Mouse (Mus musculus): ENCODE results near the gene Tsfm. TPM values are rescaled to one million over a fixed set of nuclear protein-coding genes. Genes with fewer than 3 reads are reported as not detected.

Tsfm gene
- 84.6 and 85.0 TPM in 2 replicates for polyA plus RNA-seq (2014; fragmentation: Nextera tagmentation; extraction: Ambion mirVana)

GRCm38 (mm10) chr10:127030336-127031296 is at the start of gene Tsfm:
Gene Tsfm, minus strand, starts transcription at chr10:127030840.
- Histone ChIP-seq H3K4me1 (ENCODE audit: control insufficient read depth in 2 of 2, insufficient read depth in 2 of 2, low read length in 2 of 2) (peaks cover 0 to 6% of the 10 kb centered on the region in 2 experiments; a peak in 2 of 4 replicates), H3K36me3 (ENCODE audit: control insufficient read depth, insufficient read depth, low read length) (peaks cover 39% of the 10 kb centered on the region), H3K4me3 (ENCODE audit: control insufficient read depth in 1 of 2, insufficient read depth in 1 of 2, low read depth in 1 of 2, low read length in 2 of 2) (peak within 1 kb of the TSS; percentile 68 to 84), H3K9me3 (ENCODE audit: control insufficient read depth, low read length) (no peaks in the 10 kb centered on the region), H3K27me3 (ENCODE audit: control insufficient read depth, insufficient read depth, low read length) (no peaks in the 10 kb centered on the region), H3K27ac (replicated peaks in 1 of 2; ENCODE audit: control insufficient read depth in 1 of 2, insufficient read depth in 1 of 2, low read depth in 2 of 2, low read length in 2 of 2) (peak within 1 kb of the TSS; percentile 17 to 66), H3K4me2 (ENCODE audit: low read length) (peak within 1 kb of the TSS; percentile 81), H3K9ac (ENCODE audit: low read length) (peak within 1 kb of the TSS; percentile 89)
- ATAC-seq (ENCODE audit: insufficient number of reproducible peaks, insufficient read depth, low FRiP score, low read depth) = peak; percentile 81
- WGBS = 6% methylated on average over 54 of the region's 56 CpGs

- Histone ChIP-seq H3K4me2 (ENCODE audit: low read length) (peak overlapping the region; percentile 70), H3K9ac (ENCODE audit: low read length) (peak overlapping the region; percentile 46; the same call in 1 of the 2 replicates), H3K4me3 (ENCODE audit: control insufficient read depth in 1 of 2, insufficient read depth in 1 of 2, low read depth in 1 of 2, low read length in 2 of 2) (peak overlapping the region; percentile 24 to 44; a peak in 3 of 4 replicates), H3K9me3 (ENCODE audit: control insufficient read depth, low read length) (no peaks in the 10 kb centered on the region), H3K27ac (replicated peaks in 1 of 2; ENCODE audit: control insufficient read depth in 1 of 2, insufficient read depth in 1 of 2, low read depth in 2 of 2, low read length in 2 of 2) (no peak overlapping the region), H3K27me3 (ENCODE audit: control insufficient read depth, insufficient read depth, low read length) (peaks cover 94% of the 10 kb centered on the region), H3K4me1 (ENCODE audit: control insufficient read depth in 2 of 2, insufficient read depth in 2 of 2, low read length in 2 of 2) (peaks cover 6 to 26% of the 10 kb centered on the region in 2 experiments; a peak in 3 of 4 replicates), H3K36me3 (ENCODE audit: control insufficient read depth, insufficient read depth, low read length) (no peaks in the 10 kb centered on the region)
- ATAC-seq (ENCODE audit: insufficient number of reproducible peaks, insufficient read depth, low FRiP score, low read depth) = no peak
- 4% methylated on average over 69 of the region's 70 CpGs for WGBS
Observed at GRCm38 (mm10) chr10:127079665-127080391, 49.2 kb upstream of the Tsfm start.

GRCm38 (mm10) chr10:127078677-127079575 is 48.3 kb upstream of the Tsfm start:
- peak overlapping the region; percentile 70 for H3K4me2 ChIP-seq (ENCODE audit: low read length)
- peaks cover 87% of the 10 kb centered on the region for H3K27me3 ChIP-seq (ENCODE audit: control insufficient read depth, insufficient read depth, low read length)
- no peaks in the 10 kb centered on the region for H3K36me3 ChIP-seq (ENCODE audit: control insufficient read depth, insufficient read depth, low read length)
- 2% methylated on average over 35 of the region's 49 CpGs for WGBS
- H3K9me3 ChIP-seq (ENCODE audit: control insufficient read depth, low read length) = no peaks in the 10 kb centered on the region
- H3K4me3 ChIP-seq (ENCODE audit: control insufficient read depth in 1 of 2, insufficient read depth in 1 of 2, low read depth in 1 of 2, low read length in 2 of 2) = peak overlapping the region; percentile 28 to 44; a peak in 3 of 4 replicates
- no peak overlapping the region for H3K27ac ChIP-seq (replicated peaks in 1 of 2; ENCODE audit: control insufficient read depth in 1 of 2, insufficient read depth in 1 of 2, low read depth in 2 of 2, low read length in 2 of 2)
- peak overlapping the region; percentile 46; the same call in 1 of the 2 replicates for H3K9ac ChIP-seq (ENCODE audit: low read length)
- ATAC-seq (ENCODE audit: insufficient number of reproducible peaks, insufficient read depth, low FRiP score, low read depth) = no peak
- peaks cover 6 to 26% of the 10 kb centered on the region in 2 experiments; a peak in 3 of 4 replicates for H3K4me1 ChIP-seq (ENCODE audit: control insufficient read depth in 2 of 2, insufficient read depth in 2 of 2, low read length in 2 of 2)

- Histone ChIP-seq H3K36me3 (ENCODE audit: control insufficient read depth, insufficient read depth, low read length) (no peaks in the 10 kb centered on the region), H3K4me1 (ENCODE audit: control insufficient read depth in 2 of 2, insufficient read depth in 2 of 2, low read length in 2 of 2) (peaks cover 6 to 26% of the 10 kb centered on the region in 2 experiments; a peak in 3 of 4 replicates), H3K4me2 (ENCODE audit: low read length) (peak overlapping the region; percentile 70; the same call in 1 of the 2 replicates), H3K27ac (replicated peaks in 1 of 2; ENCODE audit: control insufficient read depth in 1 of 2, insufficient read depth in 1 of 2, low read depth in 2 of 2, low read length in 2 of 2) (no peak overlapping the region), H3K27me3 (ENCODE audit: control insufficient read depth, insufficient read depth, low read length) (peaks cover 81% of the 10 kb centered on the region), H3K4me3 (ENCODE audit: control insufficient read depth in 1 of 2, insufficient read depth in 1 of 2, low read depth in 1 of 2, low read length in 2 of 2) (peak overlapping the region in 1 of 2 experiments; percentile 44; a peak in 1 of 4 replicates), H3K9me3 (ENCODE audit: control insufficient read depth, low read length) (no peaks in the 10 kb centered on the region), H3K9ac (ENCODE audit: low read length) (no peak overlapping the region)
- ATAC-seq (ENCODE audit: insufficient number of reproducible peaks, insufficient read depth, low FRiP score, low read depth) = no peak
- 7% methylated on average over 12 of the region's 12 CpGs for WGBS
Observed at GRCm38 (mm10) chr10:127078001-127078676, 47.5 kb upstream of the Tsfm start.

- 4% methylated on average over 10 of the region's 10 CpGs for WGBS
- Histone ChIP-seq H3K27ac (replicated peaks in 1 of 2; ENCODE audit: control insufficient read depth in 1 of 2, insufficient read depth in 1 of 2, low read depth in 2 of 2, low read length in 2 of 2) (no peak overlapping the region), H3K4me3 (ENCODE audit: control insufficient read depth in 1 of 2, insufficient read depth in 1 of 2, low read depth in 1 of 2, low read length in 2 of 2) (no peak overlapping the region), H3K4me1 (ENCODE audit: control insufficient read depth in 2 of 2, insufficient read depth in 2 of 2, low read length in 2 of 2) (peaks cover 6 to 26% of the 10 kb centered on the region in 2 experiments; a peak in 3 of 4 replicates), H3K4me2 (ENCODE audit: low read length) (no peak overlapping the region), H3K27me3 (ENCODE audit: control insufficient read depth, insufficient read depth, low read length) (peaks cover 74% of the 10 kb centered on the region), H3K9ac (ENCODE audit: low read length) (no peak overlapping the region), H3K9me3 (ENCODE audit: control insufficient read depth, low read length) (no peaks in the 10 kb centered on the region), H3K36me3 (ENCODE audit: control insufficient read depth, insufficient read depth, low read length) (no peaks in the 10 kb centered on the region)
- ATAC-seq (ENCODE audit: insufficient number of reproducible peaks, insufficient read depth, low FRiP score, low read depth) = no peak
Observed at GRCm38 (mm10) chr10:127077515-127077914, 46.9 kb upstream of the Tsfm start.

GRCm38 (mm10) chr10:127076082-127076481 is 45.4 kb upstream of the Tsfm start:
- Histone ChIP-seq H3K27ac (replicated peaks in 1 of 2; ENCODE audit: control insufficient read depth in 1 of 2, insufficient read depth in 1 of 2, low read depth in 2 of 2, low read length in 2 of 2) (no peak overlapping the region), H3K4me1 (ENCODE audit: control insufficient read depth in 2 of 2, insufficient read depth in 2 of 2, low read length in 2 of 2) (peaks cover under 1 to 17% of the 10 kb centered on the region in 2 experiments; a peak in 3 of 4 replicates), H3K4me2 (ENCODE audit: low read length) (no peak overlapping the region), H3K36me3 (ENCODE audit: control insufficient read depth, insufficient read depth, low read length) (no peaks in the 10 kb centered on the region), H3K9ac (ENCODE audit: low read length) (no peak overlapping the region), H3K27me3 (ENCODE audit: control insufficient read depth, insufficient read depth, low read length) (peaks cover 60% of the 10 kb centered on the region), H3K4me3 (ENCODE audit: control insufficient read depth in 1 of 2, insufficient read depth in 1 of 2, low read depth in 1 of 2, low read length in 2 of 2) (no peak overlapping the region), H3K9me3 (ENCODE audit: control insufficient read depth, low read length) (no peaks in the 10 kb centered on the region)
- ATAC-seq (ENCODE audit: insufficient number of reproducible peaks, insufficient read depth, low FRiP score, low read depth) = no peak
- WGBS = 35% methylated on average over 4 of the region's 4 CpGs

Data from heart, embryonic 14.5 days (tissue).